Mouse (Mus musculus) adrenal gland, adult 18-20 months (tissue): ENCODE results near the gene Neu2. TPM values are rescaled to one million over a fixed set of nuclear protein-coding genes. Genes with fewer than 3 reads are reported as not detected.

ENCODE experiments used
- DNase-seq, 2 experiments: peaks; one replicate each; pipeline ENCODE4 v3.0.0; 2021 to 2022; ENCODE audit warnings: low spot score in 2 of 2
- total RNA-seq, 2 experiments: library from RNA; stranded (reverse); gene quantifications; 1 replicate in 1 of 2; 2 replicates in 1 of 2; pipeline ENCODE4 v1.2.3; 2021

Gene Neu2
- total RNA-seq, 2 experiments from 2014 or later, result not detected

- DNase-seq, result peak; percentile 63 to 77
Measured at GRCm38 (mm10) chr1:87608416-87609046, 98.8 kb downstream of the Neu2 start.

- no peak for DNase-seq
Measured at GRCm38 (mm10) chr1:87614576-87615295, 105.0 kb downstream of the Neu2 start.

- DNase-seq, result no peak
Measured at GRCm38 (mm10) chr1:87620211-87620668, 110.6 kb downstream of the Neu2 start, which contains the start of gene Inpp5d. TSS of gene Inpp5d (plus strand) at chr1:87620312.

- DNase-seq, result no peak
Measured at GRCm38 (mm10) chr1:87620693-87621092, 111.0 kb downstream of the Neu2 start.

- no peak for DNase-seq
Measured at GRCm38 (mm10) chr1:87621146-87621857, 111.6 kb downstream of the Neu2 start.

GRCm38 (mm10) chr1:87621858-87622279 lies 112.2 kb downstream of the Neu2 start:
- no peak for DNase-seq

GRCm38 (mm10) chr1:87623977-87624666 lies 114.4 kb downstream of the Neu2 start:
- DNase-seq, result no peak

GRCm38 (mm10) chr1:87624826-87625225 lies 115.1 kb downstream of the Neu2 start:
- DNase-seq, result no peak

GRCm38 (mm10) chr1:87625254-87626025 lies 115.8 kb downstream of the Neu2 start:
- no peak for DNase-seq

- DNase-seq, result no peak
Measured at GRCm38 (mm10) chr1:87626344-87626743, 116.7 kb downstream of the Neu2 start.

GRCm38 (mm10) chr1:87628085-87628484 lies 118.4 kb downstream of the Neu2 start:
- DNase-seq, result no peak

GRCm38 (mm10) chr1:87631584-87631983 lies 121.9 kb downstream of the Neu2 start:
- DNase-seq, result no peak

- no peak for DNase-seq
Measured at GRCm38 (mm10) chr1:87632163-87632562, 122.5 kb downstream of the Neu2 start.

- DNase-seq, result no peak
Measured at GRCm38 (mm10) chr1:87636716-87637117, 127.0 kb downstream of the Neu2 start.

GRCm38 (mm10) chr1:87637121-87637877 lies 127.6 kb downstream of the Neu2 start:
- peak; percentile 41 to 45 for DNase-seq

- DNase-seq, result no peak
Measured at GRCm38 (mm10) chr1:87637878-87638600, 128.3 kb downstream of the Neu2 start.

- DNase-seq, result no peak
Measured at GRCm38 (mm10) chr1:87639724-87640123, 130.0 kb downstream of the Neu2 start.

- peak in 1 of 2 experiments; percentile 39 for DNase-seq
Measured at GRCm38 (mm10) chr1:87640165-87640661, 130.5 kb downstream of the Neu2 start.

GRCm38 (mm10) chr1:87643016-87643415 lies 133.3 kb downstream of the Neu2 start:
- DNase-seq, result no peak
